Comparison of ENCODE assay signal across 8 mouse cellular contexts in the genomic region with DNA sequence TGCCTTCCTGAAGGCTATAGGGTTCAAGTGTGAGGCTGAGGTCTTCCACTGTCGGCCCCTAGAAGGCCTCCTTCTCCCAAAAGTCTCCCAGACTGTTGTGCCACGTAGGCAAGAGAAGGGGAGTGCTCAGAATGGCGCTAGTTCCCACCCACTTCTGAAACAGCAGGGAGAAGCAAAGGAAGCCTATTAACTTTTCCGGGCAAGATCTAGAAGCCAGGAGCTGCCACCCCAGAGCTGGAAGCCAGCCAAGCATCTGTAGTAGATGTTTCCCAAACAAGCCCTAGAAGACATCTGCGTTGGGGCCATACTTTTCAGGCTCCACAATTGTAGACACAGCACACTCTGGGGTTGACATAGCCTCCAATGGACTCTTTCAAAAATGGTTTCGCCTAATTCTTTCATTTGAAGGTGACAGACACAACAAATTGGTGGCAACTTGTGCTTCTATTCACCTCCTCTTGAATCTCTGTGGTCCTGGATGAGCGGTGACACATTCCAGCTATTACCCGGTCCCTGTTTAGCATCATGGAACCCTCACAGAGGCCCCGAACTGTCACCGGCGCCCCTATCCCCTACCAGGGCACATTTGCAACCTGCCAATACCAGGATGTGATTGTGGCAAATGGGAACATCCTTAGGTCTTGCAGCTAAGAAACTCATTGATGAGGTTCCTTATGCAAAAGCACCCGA. TPM values are rescaled to one million over a fixed set of nuclear protein-coding genes. Genes with fewer than 3 reads are reported as not detected.
DNase-seq lines count a peak whose midpoint lies in the region; ATAC-seq and TF ChIP-seq lines count a peak whose summit lies in the region.

No protein-coding gene starts in this region.

- no peak for TF ChIP-seq EP300 in heart, postnatal 0 days (IDR thresholded peaks at IDR 0.05; ENCODE audit: low read depth)

- H3K27me3 ChIP-seq in heart, postnatal 0 days (ENCODE audit: control insufficient read depth, insufficient read depth, low read length): no peaks in the 10 kb centered on the region
- H3K27me3 ChIP-seq in neural tube, embryonic 12.5 days (replicated peaks): no peaks in the 10 kb centered on the region

- no peak for ATAC-seq in heart, postnatal 0 days (ENCODE audit: insufficient read depth, low read depth)
- ATAC-seq in neural tube, embryonic 12.5 days (ENCODE audit: low FRiP score, low read depth): no peak

- H3K4me3 ChIP-seq in embryonic fibroblast, embryonic 13.5 days (ENCODE audit: insufficient read depth, low read length): peak overlapping the region; percentile 82
- H3K4me3 ChIP-seq in heart, postnatal 0 days (ENCODE audit: low read depth, low read length): peak overlapping the region; percentile 66
- no peak overlapping the region for H3K4me3 ChIP-seq in neural tube, embryonic 12.5 days

- peak overlapping the region; percentile 98 for H3K4me2 ChIP-seq in heart, postnatal 0 days (ENCODE audit: low read depth, low read length)
- peak overlapping the region; percentile 87 for H3K4me2 ChIP-seq in neural tube, embryonic 12.5 days (replicated peaks)

- peak; percentile 47 for TF ChIP-seq POLR2A in embryonic fibroblast, embryonic 13.5 days (IDR thresholded peaks at IDR 0.05; ENCODE audit: low read depth, low read length)

- H3K9me3 ChIP-seq in heart, postnatal 0 days (replicated peaks; ENCODE audit: control insufficient read depth, low read length): no peaks in the 10 kb centered on the region
- no peaks in the 10 kb centered on the region for H3K9me3 ChIP-seq in neural tube, embryonic 12.5 days

- H3K27ac ChIP-seq in embryonic fibroblast, embryonic 13.5 days (ENCODE audit: insufficient read depth, low read length): peak overlapping the region; percentile 95
- peak overlapping the region; percentile 83 for H3K27ac ChIP-seq in heart, postnatal 0 days (ENCODE audit: low read depth)
- no peak overlapping the region for H3K27ac ChIP-seq in neural tube, embryonic 12.5 days

- peak; percentile 32 for DNase-seq in adrenal gland, adult 8-10 months
- no peak for DNase-seq in heart, postnatal 0 days (ENCODE audit: low spot score)
- DNase-seq in kidney, postnatal 36 days: peak; percentile 77 to 86
- DNase-seq in layer of hippocampus, postnatal 36 days: no peak
- no peak for DNase-seq in cerebellum, postnatal 4 days (ENCODE audit: low spot score in 2 of 2)
- no peak for DNase-seq in cerebellum, adult 18-20 months

- whole genome bisulfite sequencing in heart, postnatal 0 days: 38% methylated on average over 12 of the region's 12 CpGs
- WGBS in neural tube, embryonic 12.5 days: 72% methylated on average over 12 of the region's 12 CpGs

- H3K4me1 ChIP-seq in embryonic fibroblast, embryonic 13.5 days (ENCODE audit: control insufficient read depth, insufficient read depth, low read length): peaks cover 8% of the 10 kb centered on the region
- peaks cover 10% of the 10 kb centered on the region for H3K4me1 ChIP-seq in heart, postnatal 0 days (ENCODE audit: control insufficient read depth, insufficient read depth)
- 0 out of 2 replicates have a peak, but pooled peaks cover 9% of the 10 kb centered on the region for H3K4me1 ChIP-seq in neural tube, embryonic 12.5 days

- peaks cover 13% of the 10 kb centered on the region for H3K36me3 ChIP-seq in heart, postnatal 0 days (replicated peaks; ENCODE audit: control insufficient read depth, insufficient read depth, low read length)
- H3K36me3 ChIP-seq in neural tube, embryonic 12.5 days: no peaks in the 10 kb centered on the region

- TF ChIP-seq CTCF in embryonic fibroblast, embryonic 13.5 days (IDR thresholded peaks at IDR 0.05; ENCODE audit: borderline replicate concordance, insufficient read depth, low read length): no peak
- no peak for TF ChIP-seq CTCF in heart, postnatal 0 days (IDR thresholded peaks at IDR 0.05; ENCODE audit: low read depth)

- H3K9ac ChIP-seq in heart, postnatal 0 days (replicated peaks; ENCODE audit: low read depth, low read length): peak overlapping the region; percentile 62
- no peak overlapping the region for H3K9ac ChIP-seq in neural tube, embryonic 12.5 days

RNA-seq across cellular contexts. Expression of a gene that starts 1.4 kb away (rescaled TPM):
- 10 to 100 TPM; 16.9 to 21.6 (median 21.0) TPM for total RNA-seq in adrenal gland, adult 8-10 months (2022)
- polyA plus RNA-seq in embryonic fibroblast, embryonic 13.5 days (2011; ENCODE audit: insufficient read length, low read depth, missing spikeins): 8.0 and 32.5 TPM in 2 replicates
- total RNA-seq in heart, postnatal 0 days (2014; rRNA removed; ENCODE audit: low replicate concordance): 11.5 and 36.6 TPM in 2 replicates
- polyA plus RNA-seq in heart, postnatal 0 days (2015; fragmentation: Nextera tagmentation; extraction: Ambion mirVana): 3.3 and 3.7 TPM in 2 replicates
- polyA plus RNA-seq in neural tube, embryonic 12.5 days (2016; fragmentation: Nextera tagmentation; extraction: Ambion mirVana): 8.8 and 9.3 TPM in 2 replicates
- 10 to 100 TPM; 84.9 to 94.2 TPM for total RNA-seq in layer of hippocampus, postnatal 36 days (2021)

Comparison
In these comparisons a context has a peak if more than half of its experiments do, and no peak if none do; other contexts are left out.
1. DNase-seq: peak in adrenal gland, adult 8-10 months (single experiment) and kidney, postnatal 36 days (2 of 2); none in heart, postnatal 0 days (single experiment), layer of hippocampus, postnatal 36 days (0 of 2), cerebellum, postnatal 4 days (0 of 2) and cerebellum, adult 18-20 months (0 of 2).